Mouse (Mus musculus) limb, embryonic 14.5 days (tissue): ENCODE measurements around the gene Tmem189. TPM values are rescaled to one million over a fixed set of nuclear protein-coding genes. Genes with fewer than 3 reads are reported as not detected.

Experiments used
- ATAC-seq: fragments of 200-750 bp; cut with Nextera tagmentation; 2 replicates; pipeline ENCODE4 v1.8.0; 2017; ENCODE audit warnings: low read depth, moderate number of reproducible peaks, moderate TSS enrichment; ENCODE audit not compliant: low FRiP score
- DNase-seq: peaks from one replicate; pipeline ENCODE4 v3.0.0-alpha.2; 2015; ENCODE audit warnings: low spot score
- H3K27ac ChIP-seq: fragments of 300-500 bp; sonication (generic); replicated peaks from 2 replicates; pipeline ENCODE4 v1.5.1; 2014; ENCODE audit warnings: low read depth, mild to moderate bottlenecking, low read length, moderate library complexity, mixed read lengths
- H3K27me3 ChIP-seq: fragments of 300-500 bp; sonication (generic); 2 replicates; pipeline ENCODE4 v1.6.1; 2014; ENCODE audit warnings: low read length, mixed read lengths; ENCODE audit not compliant: control insufficient read depth, insufficient read depth
- H3K36me3 ChIP-seq: fragments of 300-500 bp; sonication (generic); 2 replicates; pipeline ENCODE4 v1.6.1; 2014; ENCODE audit warnings: mild to moderate bottlenecking, low read length, moderate library complexity, mixed read lengths; ENCODE audit not compliant: control insufficient read depth, insufficient read depth
- H3K4me1 ChIP-seq: fragments of 300-500 bp; sonication (generic); 2 replicates; pipeline ENCODE4 v1.6.1; 2014; ENCODE audit warnings: antibody characterized with exemption, low read length, mixed read lengths; ENCODE audit not compliant: control insufficient read depth, insufficient read depth
- H3K4me2 ChIP-seq: fragments of 300-500 bp; sonication (generic); replicated peaks from 2 replicates; pipeline ENCODE4 v1.6.1; 2014; ENCODE audit warnings: low read depth, mild to moderate bottlenecking, low read length, moderate library complexity; ENCODE audit not compliant: severe bottlenecking
- H3K4me3 ChIP-seq: fragments of 300-500 bp; sonication (generic); replicated peaks from 2 replicates; pipeline ENCODE4 v1.5.1; 2014; ENCODE audit warnings: low read length
- H3K9ac ChIP-seq: fragments of 300-500 bp; sonication (generic); 2 replicates; pipeline ENCODE4 v1.6.1; 2014; ENCODE audit warnings: mild to moderate bottlenecking, low read depth, low read length, moderate library complexity; ENCODE audit not compliant: severe bottlenecking
- H3K9me3 ChIP-seq: fragments of 300-500 bp; sonication (generic); 2 replicates; pipeline ENCODE4 v1.6.1; 2016; ENCODE audit warnings: low read length; ENCODE audit not compliant: control insufficient read depth
- POLR2A ChIP-seq: fragments of 200-500 bp; IDR thresholded peaks from 2 replicates; pipeline ENCODE4 v1.8.0; 2012; ENCODE audit warnings: inconsistent platforms, mild to moderate bottlenecking, moderate library complexity, borderline replicate concordance; ENCODE audit not compliant: insufficient read depth, insufficient read length; ENCODE audit errors: extremely low read depth
- WGBS: fragments of 180-500 bp; shearing (Covaris S2); extraction: QIAGEN DNeasy Blood & Tissue Kit; methylation state at CpG from one replicate; pipeline ENCODE4 v1.1.7; 2014; 5-methylcytosine and 5-hydroxymethylcytosine counted together
- polyA plus RNA-seq, 2 experiments: library from polyadenylated mRNA; depleted of rRNA in 1 of 2; stranded (reverse) in 1 of 2; unstranded in 1 of 2; fragments of >200 nt; fragmentation: Nextera tagmentation in 1 of 2; extraction: Ambion mirVana in 1 of 2; gene quantifications; 2 replicates each; pipeline versions ENCODE4 v1.2.1 to v1.2.3; 2012 to 2014

Gene Tmem189
- polyA plus RNA-seq, 2 experiments: 39.3 to 58.9 TPM

DNA sequence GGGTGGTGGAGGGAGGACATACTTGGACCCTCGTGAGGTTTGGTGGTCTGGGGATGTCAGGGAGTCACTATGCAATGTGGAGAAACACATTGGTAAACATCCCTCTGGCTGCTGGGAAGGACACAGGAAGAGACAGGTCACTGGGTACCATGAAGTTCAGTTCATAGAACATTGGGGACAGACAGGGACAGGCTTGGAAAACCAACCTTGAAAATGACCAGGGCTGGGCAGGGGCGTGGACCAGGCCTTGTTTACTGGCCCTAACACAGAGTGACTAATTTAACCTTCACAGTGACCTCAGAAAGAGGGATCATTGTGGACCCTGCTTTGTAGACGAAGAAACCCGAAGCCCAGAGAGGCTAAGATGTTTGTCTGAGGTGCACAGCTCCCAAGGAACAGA lies 29.9 kb upstream of the Tmem189 start:
- Histone ChIP-seq H3K27ac (no peak overlapping the region), H3K9me3 (no peaks in the 10 kb centered on the region), H3K4me1 (peaks cover 2% of the 10 kb centered on the region; the same call in 1 of the 2 replicates), H3K4me2 (no peak overlapping the region), H3K4me3 (no peak overlapping the region), H3K36me3 (no peaks in the 10 kb centered on the region), H3K27me3 (no peaks in the 10 kb centered on the region), H3K9ac (no peak overlapping the region)
- no peak for TF ChIP-seq POLR2A
- ATAC-seq (no peak), DNase-seq (no peak)
- WGBS: 77% methylated on average over 4 of the region's 4 CpGs

DNA sequence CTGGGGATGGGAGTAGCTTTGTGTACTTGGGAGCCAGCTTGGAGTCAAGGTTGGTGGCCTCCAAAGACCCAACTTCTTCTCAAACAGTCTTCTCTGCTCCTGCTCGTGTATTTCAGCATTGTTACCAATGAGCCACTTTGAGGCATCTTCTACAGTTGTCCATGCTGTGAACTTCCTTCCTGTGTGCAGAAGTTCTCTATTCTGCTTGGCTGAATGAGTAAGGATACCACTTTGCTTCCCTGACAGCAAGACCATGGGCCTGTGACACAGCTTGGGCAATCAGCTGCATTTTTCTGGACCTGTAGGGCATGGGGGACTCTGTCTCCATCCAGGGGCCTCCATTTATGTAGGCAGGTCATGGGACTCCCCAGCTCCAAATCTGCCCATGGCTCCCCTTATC lies 27.6 kb upstream of the Tmem189 start:
- H3K27me3 ChIP-seq: no peaks in the 10 kb centered on the region
- TF ChIP-seq POLR2A: no peak
- no peak for DNase-seq
- H3K4me1 ChIP-seq: peaks cover 2% of the 10 kb centered on the region; the same call in 1 of the 2 replicates
- no peak for ATAC-seq
- no peaks in the 10 kb centered on the region for H3K36me3 ChIP-seq
- no peak overlapping the region for H3K27ac ChIP-seq
- no peak overlapping the region for H3K4me3 ChIP-seq
- no peak overlapping the region for H3K9ac ChIP-seq
- H3K4me2 ChIP-seq: no peak overlapping the region
- 63% methylated on average over 1 of the region's 1 CpGs for WGBS
- H3K9me3 ChIP-seq: no peaks in the 10 kb centered on the region

DNA sequence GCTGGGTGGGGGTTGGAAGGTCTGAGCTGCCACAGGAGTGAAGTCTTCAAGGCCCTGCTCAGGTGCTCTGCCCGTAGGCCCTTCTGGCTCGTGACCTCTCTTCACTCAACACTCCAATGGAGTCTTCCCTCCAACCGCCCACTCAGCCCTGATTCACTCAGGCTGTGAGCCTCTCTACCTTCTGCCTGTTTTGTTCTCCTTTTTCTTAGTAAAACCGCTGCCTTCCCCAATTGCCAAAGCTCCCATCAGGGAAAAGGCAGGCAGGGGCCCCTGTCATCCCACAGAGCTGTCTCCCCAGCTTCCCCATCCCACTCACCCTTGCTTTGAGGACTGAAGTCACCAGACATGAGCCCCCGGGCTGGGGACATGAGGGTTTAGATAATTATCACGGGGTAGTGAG lies 25.4 kb upstream of the Tmem189 start:
- Histone ChIP-seq H3K27ac (no peak overlapping the region), H3K4me2 (no peak overlapping the region), H3K36me3 (no peaks in the 10 kb centered on the region), H3K4me1 (no peaks in the 10 kb centered on the region), H3K9ac (no peak overlapping the region), H3K9me3 (no peaks in the 10 kb centered on the region), H3K27me3 (no peaks in the 10 kb centered on the region), H3K4me3 (no peak overlapping the region)
- no peak for ATAC-seq
- no peak for TF ChIP-seq POLR2A
- DNase-seq: no peak
- 74% methylated on average over 6 of the region's 6 CpGs for WGBS

DNA sequence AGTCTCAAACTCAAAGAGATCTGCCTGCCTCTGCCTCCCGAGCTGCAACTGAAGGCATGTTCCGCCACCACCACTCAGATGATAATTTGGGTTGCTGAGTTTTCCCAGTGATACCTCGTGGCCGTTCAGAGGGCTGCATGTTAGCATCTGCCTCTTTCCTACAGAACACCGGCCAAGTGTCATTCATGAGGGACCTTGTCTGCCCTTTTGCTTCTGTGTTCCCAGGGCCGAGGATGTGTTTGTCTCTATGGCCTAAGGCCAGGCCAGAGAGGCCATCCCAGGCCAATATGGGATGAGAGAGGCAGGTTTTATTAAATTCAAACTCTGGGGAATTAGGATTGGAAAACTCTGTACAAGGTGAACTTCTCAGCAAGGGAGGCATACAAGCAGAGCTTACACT lies 24.7 kb upstream of the Tmem189 start:
- Histone ChIP-seq H3K27ac (no peak overlapping the region), H3K4me3 (no peak overlapping the region), H3K4me1 (no peaks in the 10 kb centered on the region), H3K36me3 (no peaks in the 10 kb centered on the region), H3K9me3 (no peaks in the 10 kb centered on the region), H3K4me2 (no peak overlapping the region), H3K27me3 (no peaks in the 10 kb centered on the region), H3K9ac (no peak overlapping the region)
- DNase-seq: no peak
- TF ChIP-seq POLR2A: no peak
- ATAC-seq: no peak
- WGBS: 93% methylated on average over 6 of the region's 6 CpGs

DNA sequence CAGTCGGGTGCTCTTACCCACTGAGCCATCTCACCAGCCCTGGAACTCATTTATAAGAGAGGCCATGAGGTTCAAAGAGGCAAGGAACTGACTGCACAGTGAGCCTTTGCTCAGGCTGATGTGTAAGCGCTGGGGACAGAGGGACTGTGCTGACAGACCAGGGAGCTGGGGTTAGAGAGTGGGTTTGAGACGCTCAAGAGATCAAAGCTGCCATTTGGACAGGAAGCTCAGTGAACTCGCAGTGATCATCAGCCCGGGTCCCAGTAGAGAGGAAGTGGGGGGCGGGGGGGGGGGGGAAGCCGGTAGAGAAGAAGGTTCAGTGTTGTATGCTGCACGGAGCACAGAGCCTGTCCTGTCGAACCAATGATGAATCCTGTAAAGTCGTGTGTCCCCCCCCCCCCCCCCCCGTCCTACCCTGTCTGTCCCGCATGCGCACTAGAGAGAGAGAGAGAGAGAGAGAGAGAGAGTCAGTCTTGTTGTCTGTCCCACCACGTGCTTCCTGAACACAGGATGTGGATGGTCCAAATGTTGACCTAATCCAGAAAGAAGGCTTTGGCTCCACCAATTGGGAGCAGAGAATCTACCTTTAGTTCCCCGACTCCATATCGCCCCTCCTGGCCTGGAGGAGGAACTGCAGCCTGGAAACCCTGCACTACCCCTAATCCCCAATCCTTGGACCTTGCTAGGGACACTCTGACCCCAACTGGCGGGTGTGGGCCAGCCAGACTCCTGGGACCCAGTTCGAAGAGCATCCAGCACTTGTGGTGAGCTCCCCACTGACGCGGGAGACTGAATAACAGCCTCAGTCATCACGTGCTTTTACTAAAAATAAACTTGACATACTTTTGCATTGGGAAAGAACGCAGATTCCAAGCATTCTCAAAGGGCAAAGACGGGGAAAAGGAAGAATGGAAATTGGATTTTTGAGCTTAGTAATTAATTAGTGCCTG lies 23.5 kb upstream of the Tmem189 start:
- H3K27me3 ChIP-seq: no peaks in the 10 kb centered on the region
- no peak overlapping the region for H3K4me3 ChIP-seq
- 74% methylated on average over 18 of the region's 23 CpGs for WGBS
- no peaks in the 10 kb centered on the region for H3K36me3 ChIP-seq
- ATAC-seq (no peak), DNase-seq (no peak)
- no peak overlapping the region for H3K4me2 ChIP-seq
- H3K27ac ChIP-seq: no peak overlapping the region
- no peaks in the 10 kb centered on the region for H3K9me3 ChIP-seq
- H3K4me1 ChIP-seq: no peaks in the 10 kb centered on the region
- TF ChIP-seq POLR2A: no peak
- H3K9ac ChIP-seq: no peak overlapping the region
